In genomic region chr7:73954441-73954840, GRCm38 (mm10) we compare ENCODE assay signal across 9 mouse cellular contexts. TPM values are rescaled to one million over a fixed set of nuclear protein-coding genes. Genes with fewer than 3 reads are reported as not detected.
DNase-seq lines count a peak whose midpoint lies in the region; ATAC-seq and TF ChIP-seq lines count a peak whose summit lies in the region.
"Had no signal": no experiment of that assay in that cellular context is flagged by ENCODE, and none has a peak within 500 bp of the region (broad histone marks: within the 10 kb centered on the region; RNA-seq: fewer than 3 reads in every experiment).

No protein-coding gene starts in this region.

- H3K27ac ChIP-seq in hindbrain, embryonic 14.5 days, result peak overlapping the region; percentile 33; the same call in 1 of the 2 replicates
- H3K27ac ChIP-seq in hindbrain, embryonic 10.5 days, result no peak overlapping the region
- H3K27ac ChIP-seq: macrophage had no signal

- WGBS in hindbrain, embryonic 14.5 days, result 51% methylated on average over 5 of the region's 5 CpGs
- 78% methylated on average over 5 of the region's 5 CpGs for WGBS in hindbrain, embryonic 10.5 days

- no peak for TF ChIP-seq CTCF in Patski (IDR thresholded peaks at IDR 0.05)

- no peaks in the 10 kb centered on the region for H3K4me1 ChIP-seq in hindbrain, embryonic 14.5 days (replicated peaks; ENCODE audit: control insufficient read depth, insufficient read depth, low read length)
- H3K4me1 ChIP-seq in hindbrain, embryonic 10.5 days (replicated peaks), result no peaks in the 10 kb centered on the region

- H3K9me3 ChIP-seq in hindbrain, embryonic 14.5 days (ENCODE audit: control insufficient read depth, low read length), result no peaks in the 10 kb centered on the region
- 0 out of 2 replicates have a peak, but pooled peaks cover 2% of the 10 kb centered on the region for H3K9me3 ChIP-seq in hindbrain, embryonic 10.5 days

- in situ Hi-C loops in Patski (cut with MboI; ENCODE audit: low pct_unique_long_range_greater_than_20kb), result loop anchor here (10.0 kb wide), 1 partner anchor 400 kb away; no protein-coding TSS in a partner anchor

- no peak overlapping the region for H3K4me3 ChIP-seq in hindbrain, embryonic 14.5 days (replicated peaks; ENCODE audit: low read length)
- H3K4me3 ChIP-seq in hindbrain, embryonic 10.5 days, result no peak overlapping the region

- POLR2A ChIA-PET in Patski (lab: Charles Lee), result no interaction called here

- H3K36me3 ChIP-seq in hindbrain, embryonic 14.5 days (replicated peaks; ENCODE audit: control insufficient read depth, insufficient read depth), result peaks cover 96% of the 10 kb centered on the region
- peaks cover 100% of the 10 kb centered on the region for H3K36me3 ChIP-seq in hindbrain, embryonic 10.5 days

- no peak overlapping the region for H3K9ac ChIP-seq in hindbrain, embryonic 14.5 days

- no peak for DNase-seq in hindbrain, embryonic 14.5 days (ENCODE audit: low spot score)
- DNase-seq in hindbrain, embryonic 10.5 days (ENCODE audit: low spot score), result no peak
- peak; percentile 80 for DNase-seq in Patski (ENCODE audit: low read depth, low spot score)
- DNase-seq in cerebellum, adult 8-10 months, result peak; percentile 40
- DNase-seq in kidney, postnatal 10 days, result peak; percentile 58
- DNase-seq in thymus, postnatal 14 days, result no peak
- DNase-seq in natural killer cell, adult 2 months (ENCODE audit: low spot score in 2 of 2), result no peak
- no peak for DNase-seq in frontal cortex, postnatal 14 days (ENCODE audit: low spot score in 2 of 2)

- no peaks in the 10 kb centered on the region for H3K27me3 ChIP-seq in hindbrain, embryonic 14.5 days (ENCODE audit: control insufficient read depth, insufficient read depth, low read length)
- H3K27me3 ChIP-seq in hindbrain, embryonic 10.5 days (ENCODE audit: insufficient read depth, poor library complexity, severe bottlenecking), result no peaks in the 10 kb centered on the region
- no peaks in the 10 kb centered on the region for H3K27me3 ChIP-seq in Patski

- H3K4me2 ChIP-seq in hindbrain, embryonic 14.5 days (replicated peaks), result no peak overlapping the region

- CTCF ChIA-PET in Patski (lab: Charles Lee), result no interaction called here

- peak; percentile 68; the same call in 1 of the 2 replicates for ATAC-seq in hindbrain, embryonic 14.5 days (ENCODE audit: low FRiP score)
- ATAC-seq in Patski, result peak; percentile 84

RNA-seq across cellular contexts. Expression of gene St8sia2, which starts 59.0 kb away (rescaled TPM):
- polyA plus RNA-seq in hindbrain, embryonic 14.5 days (2014; fragmentation: Nextera tagmentation; extraction: Ambion mirVana), result 104 and 111 TPM in 2 replicates
- 19.4 and 36.5 TPM in 2 replicates for polyA plus RNA-seq in hindbrain, embryonic 10.5 days (2016; fragmentation: Nextera tagmentation; extraction: Ambion mirVana)
- polyA plus RNA-seq in Patski (2021), result 5.4 TPM
- polyA plus RNA-seq: macrophage had no signal

Comparison
In these comparisons a context has a peak if more than half of its experiments do, and no peak if none do; other contexts are left out.
1. DNase-seq: peak in Patski (single experiment), cerebellum, adult 8-10 months (single experiment) and kidney, postnatal 10 days (single experiment); none in hindbrain, embryonic 14.5 days (single experiment), hindbrain, embryonic 10.5 days (single experiment), thymus, postnatal 14 days (single experiment), natural killer cell, adult 2 months (0 of 2) and frontal cortex, postnatal 14 days (0 of 2).